Mouse (Mus musculus) heart, adult 2 months (tissue): ENCODE measurements at regions not wholly inside any gene's neighbourhood (a gene's known extent, or its start where the extent isn't known, plus 50 kb on each side); places are given as distances from the start of the nearest gene placed in this dataset.

Source experiments
- CTCF ChIP-seq: fragments of 200-600 bp; IDR thresholded peaks from 2 replicates; pipeline ENCODE4 v1.8.1; 2022; ENCODE audit warnings: antibody characterized with exemption, mild to moderate bottlenecking, moderate library complexity
- EP300 ChIP-seq: fragments of 200-500 bp; IDR thresholded peaks from 2 replicates; pipeline ENCODE4 v1.6.1; 2011; ENCODE audit warnings: low read depth, low read length, control low read depth; ENCODE audit not compliant: insufficient read depth
- POLR2A ChIP-seq: fragments of 200-500 bp; IDR thresholded peaks from 2 replicates; pipeline ENCODE4 v1.6.1; 2011; ENCODE audit warnings: mild to moderate bottlenecking, low read depth, low read length, control low read depth; ENCODE audit not compliant: insufficient read depth

- TF ChIP-seq POLR2A (no peak), CTCF (no peak), EP300 (no peak)
Measured at GRCm38 (mm10) chr9:27526681-27527080, 130.1 kb downstream of the Spata19 start.
